ENCODE assay signal across 22 mouse cellular contexts in the genomic region with DNA sequence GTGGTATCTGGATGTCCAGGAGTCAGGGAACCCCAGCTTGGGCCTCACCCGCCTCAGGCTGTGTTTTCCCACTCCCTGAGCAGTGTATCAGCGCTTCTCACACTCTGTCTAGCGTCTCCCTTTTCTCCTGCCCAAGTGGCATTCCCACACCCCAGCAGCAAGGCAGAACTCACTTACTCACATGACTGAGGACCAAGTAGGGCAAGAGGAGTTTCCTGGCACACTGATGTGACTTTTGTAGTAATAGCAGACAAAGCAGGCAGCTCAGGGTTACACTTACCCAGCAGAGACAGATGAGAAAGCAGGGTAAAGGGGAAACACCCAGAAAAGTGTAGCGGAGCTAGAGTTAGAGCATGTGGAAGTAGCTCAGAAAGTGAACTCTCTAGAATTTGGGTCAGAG. TPM values are rescaled to one million over a fixed set of nuclear protein-coding genes. Genes with fewer than 3 reads are reported as not detected.
"Had no signal": no experiment of that assay in that cellular context is flagged by ENCODE, and none has a peak within 500 bp of the region (broad histone marks: within the 10 kb centered on the region; RNA-seq: fewer than 3 reads in every experiment).

No protein-coding gene starts in this region.

- H3K9ac ChIP-seq: kidney, embryonic 15.5 days; limb, embryonic 12.5 days; limb, embryonic 15.5 days; liver, embryonic 13.5 days; neural tube, embryonic 12.5 days; neural tube, embryonic 15.5 days had no signal

- H3K4me1 ChIP-seq: kidney, embryonic 15.5 days; limb, embryonic 12.5 days; limb, embryonic 15.5 days; liver, embryonic 13.5 days; neural tube, embryonic 12.5 days; neural tube, embryonic 15.5 days had no signal

- H3K4me3 ChIP-seq: kidney, embryonic 15.5 days; limb, embryonic 12.5 days; limb, embryonic 15.5 days; liver, embryonic 13.5 days; neural tube, embryonic 12.5 days; neural tube, embryonic 15.5 days had no signal

- H3K9me3 ChIP-seq: kidney, embryonic 15.5 days; limb, embryonic 12.5 days; limb, embryonic 15.5 days; liver, embryonic 13.5 days; neural tube, embryonic 12.5 days; neural tube, embryonic 15.5 days had no signal

- H3K4me2 ChIP-seq: kidney, embryonic 15.5 days; limb, embryonic 12.5 days; limb, embryonic 15.5 days; liver, embryonic 13.5 days; midbrain, embryonic 11.5 days; neural tube, embryonic 12.5 days; neural tube, embryonic 15.5 days had no signal

- H3K27ac ChIP-seq: kidney, embryonic 15.5 days; limb, embryonic 12.5 days; limb, embryonic 15.5 days; liver, embryonic 13.5 days; neural tube, embryonic 12.5 days; neural tube, embryonic 15.5 days had no signal

- H3K27me3 ChIP-seq: kidney, embryonic 15.5 days; limb, embryonic 12.5 days; limb, embryonic 15.5 days; liver, embryonic 13.5 days; neural tube, embryonic 12.5 days; neural tube, embryonic 15.5 days had no signal

- H3K36me3 ChIP-seq: kidney, embryonic 15.5 days; limb, embryonic 12.5 days; limb, embryonic 15.5 days; liver, embryonic 13.5 days; neural tube, embryonic 12.5 days; neural tube, embryonic 15.5 days had no signal

- DNase-seq: kidney, postnatal 10 days; kidney, postnatal 4 days; left cerebral cortex, postnatal 4 days; liver, embryonic 13.5 days; lung, adult 2 months; lung, postnatal 14 days; lung, postnatal 4 days; midbrain, embryonic 14.5 days; right cerebral cortex, adult 18-20 months; right cerebral cortex, postnatal 14 days; right cerebral cortex, postnatal 4 days; thymus, postnatal 25 days had no signal

RNA-seq across cellular contexts. Expression of a gene that starts 8.8 kb away (rescaled TPM):
- total RNA-seq: megakaryocyte progenitor cell, adult 5-6 weeks; megakaryocyte-erythroid progenitor cell, adult 5-6 weeks had no signal
- polyA plus RNA-seq: limb, embryonic 12.5 days; limb, embryonic 15.5 days; lung, embryonic 16.5 days; midbrain, embryonic 11.5 days; midbrain, embryonic 14.5 days; neural tube, embryonic 12.5 days; neural tube, embryonic 15.5 days; thymus, postnatal 0 days had no signal
